Mouse (Mus musculus) bone marrow, adult 2 months (tissue): ENCODE measurements around the gene Zdhhc6.

ENCODE experiments used
- CTCF ChIP-seq: fragments of 200-500 bp; IDR thresholded peaks from 2 replicates; pipeline ENCODE4 v1.5.1; 2011; ENCODE audit warnings: low read length, control low read depth; ENCODE audit not compliant: control insufficient read depth, insufficient read depth
- POLR2A ChIP-seq: fragments of 200-500 bp; IDR thresholded peaks from 2 replicates; pipeline ENCODE4 v1.6.1; 2011; ENCODE audit warnings: low read depth, mild to moderate bottlenecking, control low read depth, low read length, borderline replicate concordance; ENCODE audit not compliant: control insufficient read depth

DNA sequence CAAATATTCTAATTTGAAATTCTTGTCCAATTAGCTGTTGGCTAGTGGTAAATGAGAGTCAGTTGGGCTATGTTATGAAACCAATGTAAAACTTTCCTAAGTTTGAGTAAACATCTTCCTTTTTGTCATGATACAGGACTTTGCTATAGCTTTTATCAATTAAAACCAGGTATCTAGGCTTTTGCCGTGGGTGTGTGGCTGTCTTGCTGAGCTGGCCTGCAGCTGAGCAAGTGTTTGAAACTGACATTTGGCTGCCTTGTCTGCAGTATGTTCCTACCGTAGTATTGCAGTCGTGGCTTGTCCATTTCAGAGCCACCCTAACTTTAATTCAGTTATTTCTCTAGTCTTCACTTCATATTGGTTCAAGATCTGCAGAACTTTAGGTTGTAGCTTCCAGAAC lies 32.4 kb upstream of the Zdhhc6 start:
- TF ChIP-seq CTCF (no peak), POLR2A (no peak)
